Mouse (Mus musculus) thymus, postnatal 14 days (tissue): Measurements from ENCODE around the gene Fermt1.

ENCODE experiments used
- DNase-seq: peaks from one replicate; pipeline ENCODE4 v3.0.0; 2021

Fermt1 gene

DNA sequence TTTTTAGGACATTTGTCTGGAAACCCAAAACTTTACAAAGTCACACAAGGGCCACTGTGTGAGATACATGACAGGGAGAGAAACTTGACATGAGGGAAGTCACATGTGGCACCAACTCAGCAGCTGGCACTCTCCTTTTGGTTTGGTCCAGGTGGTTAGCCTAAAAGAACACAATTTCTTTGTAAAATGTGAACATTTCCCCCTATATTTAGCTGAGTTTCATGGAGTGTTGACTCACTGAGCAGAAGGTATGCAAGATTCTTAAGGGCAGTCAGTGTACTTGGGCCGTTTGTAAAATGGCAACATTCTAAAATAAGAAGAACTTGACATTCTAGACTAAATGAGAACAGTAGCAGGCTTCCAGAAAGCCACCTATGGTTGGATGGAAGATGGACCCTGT lies 30.9 kb downstream of the Fermt1 start:
- no peak for DNase-seq

DNA sequence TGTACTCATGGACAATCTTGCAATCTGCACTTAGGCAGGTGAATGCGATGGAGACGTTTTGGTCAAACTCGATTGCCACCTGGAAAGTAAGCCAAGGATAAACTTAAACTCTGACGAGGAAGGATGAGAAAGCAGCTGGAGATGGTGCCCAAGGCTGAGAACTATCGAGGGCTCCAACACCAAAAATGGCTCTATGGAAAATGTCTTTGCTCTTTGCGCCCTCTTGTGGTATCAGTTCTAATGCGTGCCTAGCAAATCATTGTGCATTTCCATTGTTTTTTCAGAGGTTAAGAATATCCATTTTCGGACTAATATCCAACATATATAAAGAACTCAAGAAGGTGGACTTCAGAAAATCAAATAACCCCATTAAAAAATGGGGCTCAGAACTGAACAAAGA lies 38.9 kb downstream of the Fermt1 start:
- peak; percentile 34 for DNase-seq

DNA sequence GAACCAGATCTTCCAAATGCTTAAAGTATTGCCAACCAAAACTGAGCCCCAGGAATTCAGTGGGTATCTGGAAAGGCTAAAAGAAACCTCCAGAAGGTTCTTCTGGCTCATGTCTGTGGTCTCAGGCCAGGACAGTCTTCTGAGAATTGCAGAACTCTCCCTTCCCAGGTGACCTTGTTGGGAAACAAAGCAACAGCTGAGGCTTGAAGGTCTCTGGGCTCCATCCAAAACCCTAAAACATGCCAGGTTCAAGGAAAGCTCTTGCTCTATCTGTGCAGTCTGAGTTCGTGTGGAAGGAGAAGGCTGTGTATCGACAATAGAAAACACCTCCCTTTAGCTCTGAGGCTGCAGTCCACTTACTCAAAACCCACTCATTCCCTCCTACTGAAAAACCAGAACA lies 40.7 kb downstream of the Fermt1 start:
- no peak for DNase-seq

DNA sequence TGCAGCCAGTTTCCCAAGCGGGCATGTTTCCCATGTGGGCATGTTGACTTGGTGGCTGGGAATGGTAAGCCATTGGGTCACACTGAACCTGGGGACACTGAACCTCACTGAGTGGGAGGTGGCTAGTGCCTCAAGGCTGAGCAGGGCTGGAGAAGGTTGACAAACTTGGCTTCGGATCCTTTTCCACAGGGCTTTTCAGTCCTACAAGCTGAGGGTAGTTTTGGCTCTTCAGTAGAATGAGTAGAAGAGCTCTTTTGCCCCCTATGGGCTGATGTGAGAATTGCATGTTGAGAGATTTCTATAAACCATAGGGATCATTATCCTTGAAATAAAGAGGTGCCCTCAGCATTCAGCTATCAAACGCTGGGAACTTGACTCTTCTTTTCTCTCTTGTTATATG lies 42.2 kb downstream of the Fermt1 start:
- peak; percentile 45 for DNase-seq

DNA sequence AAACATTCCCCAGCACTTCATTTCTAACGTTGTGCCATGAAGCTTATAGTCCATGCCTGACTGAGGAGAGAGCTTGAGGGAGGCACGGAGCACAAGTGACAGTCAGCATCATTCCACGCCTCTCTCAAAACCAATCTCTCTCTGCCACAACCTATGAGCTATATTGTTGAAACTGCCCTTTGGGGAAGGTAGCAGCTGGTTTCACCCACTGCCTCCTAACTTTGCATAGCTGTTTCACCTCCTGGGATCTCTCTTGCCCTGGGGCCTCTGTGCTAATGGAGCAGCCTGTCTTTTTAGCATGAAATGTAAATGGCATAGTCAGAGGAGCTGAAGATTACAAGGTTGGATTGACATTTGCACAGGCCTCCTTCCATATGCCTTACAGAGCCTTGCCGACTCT lies 43.6 kb downstream of the Fermt1 start:
- DNase-seq = no peak

DNA sequence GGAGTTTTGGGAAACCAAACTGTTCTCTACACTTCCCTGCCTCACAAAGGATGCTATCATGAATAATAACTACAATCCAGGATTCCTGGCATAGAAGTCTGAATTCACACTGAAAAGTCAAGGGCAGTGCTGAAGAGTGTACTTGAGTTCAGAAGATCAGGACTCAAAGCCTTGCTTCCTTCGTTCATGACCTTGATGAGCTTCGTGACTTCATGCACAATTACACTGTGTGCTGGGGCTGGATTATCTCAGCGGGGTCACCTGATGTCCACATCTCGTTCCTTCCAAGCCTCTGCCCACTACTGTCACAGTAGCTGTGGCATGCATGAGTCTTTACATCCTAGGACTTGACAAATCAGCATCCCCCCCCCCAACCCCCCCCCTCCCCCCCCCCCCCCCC lies 44.1 kb downstream of the Fermt1 start:
- no peak for DNase-seq

DNA sequence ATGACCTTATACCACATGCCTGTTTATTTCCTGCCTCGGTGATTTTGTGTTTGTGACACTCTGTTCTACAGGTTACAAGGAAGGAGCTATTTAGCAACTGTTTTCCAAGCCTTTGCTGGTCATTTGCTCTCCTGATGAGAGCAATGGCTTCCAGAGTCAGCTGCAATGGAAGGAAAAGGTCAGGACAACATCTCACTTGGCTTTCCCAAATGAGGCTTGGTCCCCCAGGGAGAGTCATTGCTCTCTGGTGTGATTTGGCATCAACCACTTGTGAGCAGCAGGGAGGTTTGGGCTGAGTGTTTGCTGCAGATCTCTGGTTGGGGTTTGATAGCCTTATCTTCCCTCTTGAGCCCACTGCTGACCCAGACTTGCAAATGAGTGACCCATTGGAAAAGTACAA lies 45.1 kb downstream of the Fermt1 start:
- no peak for DNase-seq

DNA sequence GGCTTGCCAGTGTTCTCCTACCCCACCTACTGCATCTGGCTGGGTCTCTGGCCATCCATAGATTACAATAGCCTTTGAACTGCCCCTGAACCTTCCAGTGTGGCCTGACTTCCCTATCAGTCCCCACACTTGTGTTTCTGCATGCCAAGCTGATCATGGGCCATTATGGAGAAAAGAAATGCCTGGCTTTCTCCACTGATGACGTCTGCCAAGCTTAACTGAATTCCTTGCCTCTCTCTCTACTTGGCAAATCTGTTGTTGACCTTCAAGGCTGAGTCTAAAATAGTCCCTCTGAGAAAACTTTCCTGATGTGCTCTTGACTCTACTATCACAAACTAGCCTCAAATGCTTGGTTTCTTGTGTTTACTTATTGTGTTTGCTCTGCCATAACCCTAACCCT lies 47.5 kb downstream of the Fermt1 start:
- DNase-seq = no peak

DNA sequence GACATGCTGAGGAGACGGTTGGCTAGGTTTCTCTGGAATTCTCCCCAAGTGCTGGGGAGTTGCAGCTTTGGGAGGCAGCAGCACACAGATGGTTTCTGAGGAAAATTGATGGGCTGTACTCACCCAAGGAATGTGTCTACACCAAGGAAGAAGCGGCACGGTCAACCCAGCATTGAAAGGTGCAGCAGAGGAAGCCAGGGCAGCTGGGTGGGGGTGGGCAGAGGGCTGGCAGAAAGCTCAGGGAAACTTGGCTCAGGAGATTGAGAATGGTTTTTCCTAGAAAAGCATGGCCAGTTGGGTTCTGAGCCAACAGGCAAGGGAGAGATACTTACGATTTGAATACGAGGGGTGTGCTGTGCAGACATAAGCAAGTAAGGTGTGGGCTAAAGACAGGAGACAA lies 51.9 kb downstream of the Fermt1 start:
- DNase-seq = no peak

DNA sequence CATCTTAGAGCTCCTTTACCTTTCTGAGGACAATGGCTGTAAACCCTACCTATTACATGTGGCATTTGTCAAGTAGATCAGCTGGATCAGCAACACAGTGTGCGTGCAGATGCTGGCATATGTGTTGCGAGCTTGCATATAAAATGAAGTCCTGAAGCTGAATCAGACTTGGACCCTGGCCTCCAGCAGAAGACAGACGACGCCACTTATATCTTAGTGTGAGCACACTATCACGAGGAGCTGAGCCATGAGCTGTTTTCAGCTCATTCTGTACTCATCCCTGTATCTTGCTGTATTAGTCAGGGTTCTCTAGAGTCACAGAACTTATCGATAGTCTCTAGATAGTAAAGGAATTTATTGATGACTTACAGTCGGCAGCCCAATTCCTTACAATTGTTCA lies 60.4 kb downstream of the Fermt1 start:
- DNase-seq = no peak

DNA sequence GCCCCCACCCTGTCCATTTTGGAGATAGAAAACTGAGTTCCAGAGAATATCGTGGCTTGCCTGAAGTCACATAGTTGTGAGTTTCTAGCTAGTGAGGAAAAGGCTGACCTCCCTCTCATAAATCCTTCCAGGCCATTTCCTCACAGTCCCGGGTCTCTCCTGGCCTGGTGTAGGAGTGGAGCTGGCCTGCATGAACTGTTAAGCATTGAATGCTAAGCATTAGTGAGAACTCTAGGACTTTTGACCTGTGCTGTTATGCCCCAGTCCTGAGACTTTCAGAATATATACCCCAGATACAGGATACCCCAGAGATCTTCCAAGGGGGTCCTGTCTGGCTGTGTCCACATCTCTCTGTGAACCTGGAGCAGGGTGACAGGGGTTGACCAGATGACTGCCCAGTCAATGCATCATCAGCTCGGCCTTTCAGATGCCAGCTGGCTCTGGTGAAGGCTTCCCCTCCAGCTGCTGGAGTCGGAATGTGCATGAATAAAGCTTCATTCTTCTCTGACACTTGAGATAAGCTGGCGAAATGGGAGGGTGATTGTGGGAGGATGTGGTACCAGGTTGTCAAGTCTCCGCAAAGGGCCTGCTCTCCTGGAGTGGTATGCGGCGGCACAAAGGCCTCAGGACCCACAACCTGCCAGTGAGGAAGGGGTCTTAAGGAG lies 61.3 kb downstream of the Fermt1 start:
- DNase-seq = no peak

DNA sequence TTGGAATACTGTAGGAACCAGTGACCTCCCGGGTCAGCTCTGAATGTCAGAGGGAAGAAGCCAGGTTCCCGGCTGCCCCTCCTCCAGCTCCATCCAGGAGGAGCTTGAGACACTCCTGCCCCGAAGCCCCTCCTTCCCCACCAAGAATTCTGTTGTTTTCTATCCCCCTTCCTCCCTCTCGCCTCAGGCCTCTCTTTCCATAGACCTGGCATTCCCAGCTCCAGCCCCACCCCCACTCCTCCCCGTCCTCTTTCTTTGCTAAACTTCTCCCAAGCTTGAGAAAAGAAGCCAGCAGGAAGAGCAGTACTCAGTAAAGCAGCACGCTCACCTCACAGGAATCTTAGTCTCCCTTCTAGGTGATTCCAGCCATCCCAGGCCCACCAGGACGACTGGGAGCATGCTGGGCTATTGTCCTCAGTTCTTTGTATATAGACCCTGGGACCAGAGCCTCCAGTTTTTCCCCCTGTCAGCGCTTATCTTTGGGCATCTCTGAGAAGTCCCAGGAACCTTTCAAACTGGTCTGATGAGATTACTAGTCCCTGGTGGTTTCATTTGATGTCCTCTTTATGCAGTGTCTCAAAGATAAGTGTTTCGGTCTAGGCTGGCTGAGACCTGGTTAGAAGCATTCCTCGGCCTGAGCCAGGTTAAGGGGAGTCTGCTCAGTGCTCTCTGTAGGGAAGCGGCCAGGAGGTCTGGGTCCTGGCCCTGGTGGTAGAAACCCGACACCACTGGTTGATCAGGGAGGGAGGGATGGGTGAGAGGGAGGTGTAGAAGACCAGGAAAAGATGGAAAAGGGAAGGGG lies 64.7 kb downstream of the Fermt1 start, which contains the start of gene Lrrn4:
Gene Lrrn4 (minus strand): TSS at position 48 of the 802 bp plus-strand sequence.
- no peak for DNase-seq

DNA sequence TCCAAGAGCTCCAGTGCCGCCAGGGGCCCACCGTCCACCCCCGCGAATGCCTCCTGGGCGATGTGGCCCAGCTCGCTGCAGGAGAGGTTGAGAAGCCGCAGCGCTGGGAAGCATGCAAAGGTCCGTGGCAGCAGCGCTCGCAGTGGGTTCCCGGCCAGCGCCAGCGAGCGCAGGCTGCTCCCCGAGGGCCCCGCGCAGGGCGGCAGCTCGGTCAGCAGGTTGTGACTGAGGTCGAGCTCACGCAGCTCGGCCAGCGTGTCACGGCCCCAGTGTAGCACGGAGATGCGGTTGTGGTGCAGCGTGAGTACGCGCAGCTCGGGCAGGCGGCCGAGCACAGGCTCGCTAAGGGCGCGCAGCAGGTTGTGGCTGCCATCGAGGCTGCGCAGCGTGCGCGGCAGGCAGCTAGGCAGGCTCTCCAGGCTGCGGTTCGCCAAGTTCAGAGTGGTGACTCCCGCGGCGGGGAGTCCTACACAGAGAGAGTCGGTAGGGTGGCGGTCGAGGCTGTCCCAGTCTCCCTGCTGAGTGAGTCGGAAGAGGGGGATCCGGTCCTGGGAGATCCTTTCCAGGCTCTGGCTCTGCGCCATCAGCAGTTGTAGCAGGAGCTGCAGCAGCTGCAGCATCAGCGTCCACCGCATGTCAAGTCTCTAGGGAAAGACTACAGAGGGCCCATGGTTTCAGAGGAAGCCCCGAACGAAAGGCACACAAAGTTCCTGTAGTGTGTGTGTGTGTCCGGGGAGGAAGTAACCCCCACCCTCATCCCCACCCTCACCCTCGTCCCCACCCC lies 66.3 kb downstream of the Fermt1 start:
- DNase-seq = peak; percentile 23

DNA sequence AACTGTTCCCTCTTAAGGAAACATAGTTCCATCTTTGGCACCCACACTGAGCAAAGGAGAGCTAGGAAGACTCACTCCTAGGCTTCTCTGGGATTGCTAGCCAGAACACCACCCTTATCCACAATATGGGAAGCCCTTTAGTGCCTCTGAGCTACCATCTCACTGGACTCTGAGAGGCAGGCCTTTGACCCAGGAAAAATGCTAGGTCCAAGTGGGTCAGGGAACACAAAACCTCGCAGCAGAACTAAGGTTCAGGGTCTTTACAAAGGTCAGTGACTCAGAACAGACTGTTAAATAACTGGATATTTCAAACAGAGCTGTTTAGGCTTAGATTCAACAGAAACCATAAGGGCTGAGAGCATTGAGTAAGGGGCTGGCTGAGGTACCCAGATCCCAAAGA lies 68.7 kb downstream of the Fermt1 start:
- no peak for DNase-seq

DNA sequence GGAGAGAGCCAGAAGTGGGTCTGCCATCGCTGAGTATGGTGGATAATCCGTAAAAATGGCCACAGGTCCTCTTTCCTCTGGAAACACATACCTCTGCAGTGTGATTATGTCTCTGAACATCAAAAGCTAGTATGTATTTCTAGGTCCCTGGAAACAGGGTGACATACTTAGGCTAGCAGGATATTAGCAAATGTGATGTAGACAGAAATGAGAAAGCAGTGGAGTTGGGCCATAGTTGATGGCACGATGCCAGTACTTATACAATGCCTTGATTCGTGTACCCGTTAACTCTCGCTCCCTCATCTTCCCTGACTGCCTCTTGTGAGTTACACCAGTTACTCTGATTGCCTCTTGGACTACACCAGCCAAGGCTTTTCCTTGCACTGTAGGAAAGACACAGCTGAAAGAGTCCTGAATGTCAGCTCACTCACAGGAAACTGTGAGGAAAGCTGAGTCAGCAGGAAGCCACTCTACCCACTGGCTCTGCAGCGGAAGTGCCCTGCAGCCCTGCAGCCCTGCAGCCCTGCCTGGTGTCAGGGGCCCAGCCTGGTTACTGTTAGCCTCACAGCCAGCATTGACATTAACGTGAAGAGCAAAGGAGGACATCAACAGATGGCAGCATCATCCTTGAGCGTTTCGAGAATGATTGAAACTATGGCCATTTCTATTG lies 71.9 kb downstream of the Fermt1 start:
- DNase-seq = peak; percentile 34

DNA sequence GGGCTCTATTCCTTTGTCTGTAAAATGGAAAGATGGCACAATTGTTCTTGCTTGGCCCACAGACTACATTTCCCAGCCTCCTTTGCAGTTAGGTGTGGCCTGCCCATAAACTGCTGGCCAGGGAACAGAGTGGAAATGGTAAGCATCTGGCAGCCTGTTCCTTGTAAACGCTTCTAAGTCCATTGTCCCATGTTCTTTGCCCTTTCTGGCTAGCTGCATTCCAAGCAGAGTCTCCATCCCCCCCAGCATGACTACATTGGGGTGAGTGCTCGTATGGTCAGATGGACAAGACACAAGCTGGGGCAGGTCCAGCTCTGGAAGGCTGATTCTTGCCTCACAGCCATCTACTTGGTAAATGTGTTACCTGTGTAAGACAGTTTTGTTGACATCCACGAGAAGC lies 74.0 kb downstream of the Fermt1 start:
- DNase-seq = no peak

DNA sequence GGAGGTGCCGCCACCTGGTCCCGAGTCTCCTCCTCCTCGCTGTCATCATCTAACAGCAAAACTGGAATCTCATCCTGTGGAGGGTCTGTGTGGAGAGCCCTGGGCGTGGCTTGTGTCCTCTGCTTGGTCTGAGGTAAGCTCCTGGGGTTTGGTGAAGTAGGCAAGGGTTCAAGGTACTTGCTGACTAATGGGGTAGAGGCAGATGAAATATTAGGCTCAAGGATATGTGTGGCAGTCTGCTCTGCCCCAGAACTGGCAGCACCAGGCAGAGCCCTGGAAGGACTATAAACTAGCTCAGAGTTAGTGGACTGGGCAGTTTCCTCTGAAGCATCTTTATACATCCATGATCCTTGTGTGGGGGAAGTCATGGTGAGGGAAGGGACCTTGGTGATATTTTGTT lies 75.4 kb downstream of the Fermt1 start:
- DNase-seq = no peak

DNA sequence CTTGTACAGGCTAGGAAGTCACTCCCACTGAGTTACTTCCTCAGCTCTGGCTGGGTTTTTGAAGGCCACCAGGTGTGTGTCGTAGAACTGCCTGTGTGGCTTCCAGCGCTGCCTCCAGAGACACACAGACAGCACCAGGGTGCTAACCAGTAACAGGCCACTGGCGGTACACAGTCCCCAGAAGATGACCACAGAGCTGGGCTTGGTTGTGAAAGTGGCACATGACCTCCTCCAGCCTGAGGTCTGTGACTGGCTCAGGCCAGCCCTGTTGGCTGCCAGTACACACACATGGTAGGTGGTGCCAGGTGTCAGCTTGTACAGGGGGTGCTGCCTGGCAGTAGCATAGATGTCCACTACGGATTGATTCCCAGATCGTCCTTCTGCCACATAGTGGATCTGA lies 76.0 kb downstream of the Fermt1 start:
- no peak for DNase-seq

DNA sequence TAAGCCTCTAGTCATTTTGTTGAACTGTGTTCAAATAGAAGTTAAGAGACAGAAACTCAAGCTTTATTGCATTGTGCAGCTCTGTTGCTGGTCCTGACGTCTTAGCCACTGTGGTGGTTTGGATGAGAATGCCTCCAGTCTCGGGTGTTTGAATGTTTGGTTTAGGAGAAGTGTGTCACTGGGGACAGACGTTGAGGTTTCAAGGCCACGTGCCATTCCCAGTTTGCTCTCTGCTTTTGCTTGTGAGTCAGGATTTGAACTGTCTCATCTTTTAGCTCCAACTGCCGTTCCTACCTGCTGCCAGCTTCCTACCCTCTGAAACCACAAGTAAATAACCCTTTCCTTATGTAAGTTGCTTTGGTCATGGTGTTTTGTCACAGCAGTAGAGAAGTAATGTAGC lies 78.2 kb downstream of the Fermt1 start:
- no peak for DNase-seq

DNA sequence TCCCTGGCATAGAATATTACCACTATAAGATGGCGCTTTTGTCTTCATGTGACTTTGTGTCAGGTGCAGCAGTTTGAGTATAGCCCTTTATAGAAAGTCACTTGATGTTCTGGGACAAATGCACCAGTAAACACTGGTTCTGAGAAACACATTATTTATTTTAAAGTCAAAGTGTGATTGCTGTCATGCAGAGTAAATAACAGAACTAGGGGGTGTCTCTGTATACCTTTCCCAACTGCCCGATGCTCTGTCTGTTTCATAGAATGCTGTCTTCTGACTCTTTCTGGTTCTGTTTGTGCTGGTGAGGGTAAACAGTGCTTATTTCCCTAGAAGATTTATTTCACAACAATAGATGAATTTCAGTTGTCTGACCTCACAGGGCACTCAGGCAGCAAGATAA lies 82.4 kb downstream of the Fermt1 start:
- DNase-seq = no peak

DNA sequence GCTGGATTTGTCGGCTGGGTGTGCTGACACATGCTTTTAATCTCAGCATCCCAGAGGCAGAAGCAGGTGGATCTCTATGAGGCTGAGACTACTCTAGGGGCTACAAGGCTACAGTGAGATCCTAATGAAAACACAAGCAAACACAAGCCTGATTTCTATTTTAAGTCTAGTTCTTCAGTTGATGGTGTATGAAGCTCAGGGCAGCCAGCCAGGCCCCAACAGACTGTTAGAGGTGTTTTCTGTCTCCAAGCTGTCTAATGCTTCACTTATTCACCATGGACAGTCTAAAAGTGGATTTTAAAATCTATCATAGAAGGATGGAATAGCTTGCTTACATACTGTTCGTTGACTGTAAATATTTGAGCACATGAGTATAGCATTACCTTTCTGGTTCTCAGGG lies 84.2 kb downstream of the Fermt1 start:
- DNase-seq = no peak

DNA sequence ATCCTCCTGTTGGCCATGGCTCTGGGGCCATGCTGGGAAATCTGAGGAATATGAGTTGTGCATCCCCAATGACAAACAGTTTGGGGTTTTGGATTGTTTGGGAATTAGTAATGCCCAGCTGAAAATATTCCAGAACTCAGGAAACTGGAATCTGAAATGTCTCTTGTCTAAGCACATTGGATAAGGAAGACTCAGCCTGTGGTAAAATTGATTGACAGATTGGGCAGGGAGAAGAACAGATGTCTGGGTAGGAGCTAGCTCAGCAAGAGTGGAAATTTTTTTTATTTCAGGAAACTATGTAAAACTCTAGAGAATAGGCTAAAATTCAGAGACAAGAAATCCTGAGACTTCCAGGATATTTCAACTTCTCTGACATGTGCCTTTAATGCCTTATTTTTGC lies 85.3 kb downstream of the Fermt1 start:
- no peak for DNase-seq

DNA sequence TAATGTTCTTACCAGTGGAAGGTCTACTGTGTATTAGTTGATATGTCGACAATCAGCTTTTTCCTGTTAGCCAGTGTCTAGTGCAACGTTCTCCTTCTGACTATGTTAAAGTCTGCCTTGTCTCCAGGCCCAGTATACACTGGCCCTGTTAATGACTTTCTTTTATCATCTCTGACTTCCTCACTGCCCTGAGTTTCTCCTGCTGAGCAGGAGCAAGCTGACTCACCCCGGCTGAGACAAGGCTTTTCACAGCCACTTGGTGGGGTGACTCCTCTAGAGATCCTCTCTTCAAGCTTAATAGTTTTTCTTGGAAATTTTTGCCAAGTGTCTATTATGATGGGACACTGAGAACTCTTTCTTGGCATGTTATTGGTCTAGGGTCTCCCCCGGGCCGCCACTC lies 89.4 kb downstream of the Fermt1 start:
- no peak for DNase-seq
